Mouse (Mus musculus) liver, embryonic 14.5 days (tissue): ENCODE data around the gene Col4a2. TPM values are rescaled to one million over a fixed set of nuclear protein-coding genes. Genes with fewer than 3 reads are reported as not detected.
A peak's percentile ranks its signal among the peaks of the same experiment; 100 is the strongest.

Experiments
- ATAC-seq: fragments of 200-750 bp; cut with Nextera tagmentation; 2 replicates; pipeline ENCODE4 v1.8.0; 2017; ENCODE audit warnings: moderate number of reproducible peaks, mild to moderate bottlenecking, moderate library complexity; ENCODE audit not compliant: insufficient read depth
- DNase-seq, 3 experiments: peaks; one replicate each; pipeline ENCODE4 v3.0.0-alpha.2; 2012 to 2013; ENCODE audit warnings: low read depth in 3 of 3, low spot score in 3 of 3
- H3K27ac ChIP-seq: fragments of 300-500 bp; sonication (generic); 2 replicates; pipeline ENCODE4 v1.5.1; 2014; ENCODE audit warnings: moderate library complexity, mild to moderate bottlenecking, control low read depth, inconsistent platforms
- H3K27me3 ChIP-seq: fragments of 300-500 bp; sonication (generic); 2 replicates; pipeline ENCODE4 v1.6.1; 2014; ENCODE audit warnings: mild to moderate bottlenecking, low read length, moderate library complexity; ENCODE audit not compliant: control insufficient read depth, insufficient read depth
- H3K36me3 ChIP-seq: fragments of 300-500 bp; sonication (generic); replicated peaks from 2 replicates; pipeline ENCODE4 v1.6.1; 2014; ENCODE audit warnings: low read depth; ENCODE audit not compliant: control insufficient read depth, insufficient read depth
- H3K4me1 ChIP-seq, 2 experiments: fragments of 200-500 bp in 1 of 2; fragments of 300-500 bp in 1 of 2; sonication (generic) in 1 of 2; replicated peaks; 2 replicates each; pipeline ENCODE4 v1.6.1; 2012 to 2014; ENCODE audit warnings: antibody characterized with exemption in 1 of 2, inconsistent platforms in 1 of 2, low read length in 1 of 2; ENCODE audit not compliant: control insufficient read depth in 2 of 2, insufficient read depth in 2 of 2
- H3K4me2 ChIP-seq: fragments of 300-500 bp; sonication (generic); 2 replicates; pipeline ENCODE4 v1.6.1; 2014; ENCODE audit warnings: low read depth, mild to moderate bottlenecking, control low read depth, moderate library complexity
- H3K4me3 ChIP-seq, 2 experiments: fragments of 200-500 bp in 1 of 2; fragments of 300-500 bp in 1 of 2; sonication (generic) in 1 of 2; 2 replicates each; pipeline ENCODE4 v1.5.1; 2012 to 2014; ENCODE audit warnings: low read depth in 2 of 2, low read length in 2 of 2, mild to moderate bottlenecking in 2 of 2, control low read depth in 1 of 2, inconsistent platforms in 1 of 2, moderate library complexity in 1 of 2; ENCODE audit not compliant: insufficient read depth in 1 of 2
- H3K9ac ChIP-seq: fragments of 300-500 bp; sonication (generic); replicated peaks from 2 replicates; pipeline ENCODE4 v1.6.1; 2014; ENCODE audit warnings: mild to moderate bottlenecking, control low read depth, moderate library complexity
- H3K9me3 ChIP-seq: fragments of 300-500 bp; sonication (generic); 2 replicates; pipeline ENCODE4 v1.6.1; 2016; ENCODE audit warnings: low read length, mixed read lengths; ENCODE audit not compliant: control insufficient read depth
- CTCF ChIP-seq: IDR thresholded peaks from 2 replicates; pipeline ENCODE4 v1.5.1; 2016; ENCODE audit warnings: antibody characterized with exemption, low read depth, control low read depth
- EP300 ChIP-seq: IDR thresholded peaks from 2 replicates; pipeline ENCODE4 v1.6.1; 2016; ENCODE audit warnings: antibody characterized with exemption, low read depth
- WGBS: fragments of 180-500 bp; shearing (Covaris S2); extraction: QIAGEN DNeasy Blood & Tissue Kit; methylation state at CpG from one replicate; pipeline ENCODE4 v1.1.7; 2014; ENCODE audit not compliant: insufficient replicate concordance; 5-methylcytosine and 5-hydroxymethylcytosine counted together
- polyA plus RNA-seq, 2 experiments: library from polyadenylated mRNA; depleted of rRNA in 1 of 2; stranded (reverse) in 1 of 2; unstranded in 1 of 2; fragments of >200 nt; fragmentation: Nextera tagmentation in 1 of 2; extraction: Ambion mirVana in 1 of 2; gene quantifications; 2 replicates each; pipeline versions ENCODE4 v1.2.1 to v1.2.3; 2012 to 2014

Gene Col4a2
- polyA plus RNA-seq, 2 experiments, result 4.7 to 4.9 TPM

GRCm38 (mm10) chr8:11444216-11444615 lies 131.6 kb downstream of the Col4a2 start:
- H3K4me2 ChIP-seq, result peak overlapping the region; percentile 20
- ATAC-seq, result peak; percentile 80

GRCm38 (mm10) chr8:11445790-11446189 lies 133.2 kb downstream of the Col4a2 start:
- TF ChIP-seq CTCF (no peak), EP300 (no peak)
- no peaks in the 10 kb centered on the region for H3K27me3 ChIP-seq
- 72% methylated on average over 13 of the region's 13 CpGs for WGBS
- H3K9me3 ChIP-seq, result no peaks in the 10 kb centered on the region
- DNase-seq (no peak), ATAC-seq (no peak)
- H3K27ac ChIP-seq, result no peak overlapping the region
- no peaks in the 10 kb centered on the region for H3K36me3 ChIP-seq
- H3K9ac ChIP-seq, result no peak overlapping the region
- no peak overlapping the region for H3K4me3 ChIP-seq
- H3K4me2 ChIP-seq, result no peak overlapping the region
- H3K4me1 ChIP-seq, result peaks cover 0 to 9% of the 10 kb centered on the region in 2 experiments; a peak in 1 of 4 replicates

More at GRCm38 (mm10) chr8:11444216-11444615, 131.6 kb downstream of the Col4a2 start:
- TF ChIP-seq EP300 (no peak), CTCF (no peak)
- H3K27ac ChIP-seq, result no peak overlapping the region
- no peaks in the 10 kb centered on the region for H3K36me3 ChIP-seq
- H3K4me3 ChIP-seq, result peak overlapping the region in 1 of 2 experiments; percentile 25; a peak in 2 of 4 replicates
- H3K9ac ChIP-seq, result no peak overlapping the region
- H3K9me3 ChIP-seq, result no peaks in the 10 kb centered on the region
- no peaks in the 10 kb centered on the region for H3K27me3 ChIP-seq
- peaks cover 0 to 9% of the 10 kb centered on the region in 2 experiments; a peak in 1 of 4 replicates for H3K4me1 ChIP-seq
- 21% methylated on average over 7 of the region's 7 CpGs for WGBS
- no peak for DNase-seq

DNA sequence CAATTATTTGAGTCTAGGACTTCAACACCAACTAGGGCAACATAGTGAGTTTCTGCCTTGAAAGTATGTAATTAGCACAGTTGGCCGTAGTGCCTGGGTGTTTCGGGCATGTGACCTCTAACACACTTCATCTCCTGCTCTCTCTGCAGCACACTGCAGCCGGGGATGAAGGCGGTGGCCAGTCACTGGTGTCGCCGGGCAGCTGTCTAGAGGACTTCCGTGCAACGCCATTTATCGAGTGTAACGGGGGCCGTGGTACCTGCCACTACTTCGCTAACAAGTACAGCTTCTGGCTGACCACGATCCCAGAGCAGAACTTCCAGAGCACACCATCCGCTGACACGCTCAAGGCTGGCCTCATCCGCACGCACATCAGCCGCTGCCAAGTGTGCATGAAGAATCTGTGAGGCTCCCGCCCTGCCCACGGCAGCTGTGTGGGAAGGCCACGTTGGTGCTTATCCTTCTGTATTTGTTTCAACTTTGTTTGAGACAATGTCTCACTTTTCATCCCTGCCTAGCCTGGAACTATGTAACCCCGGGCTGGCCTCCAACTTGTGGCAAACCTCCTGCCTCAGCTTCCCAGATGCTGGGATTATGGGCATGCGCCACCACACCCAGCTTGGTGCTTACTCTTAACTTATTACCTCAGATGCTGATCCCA lies 135.4 kb downstream of the Col4a2 start:
- no peak overlapping the region for H3K4me2 ChIP-seq

DNA sequence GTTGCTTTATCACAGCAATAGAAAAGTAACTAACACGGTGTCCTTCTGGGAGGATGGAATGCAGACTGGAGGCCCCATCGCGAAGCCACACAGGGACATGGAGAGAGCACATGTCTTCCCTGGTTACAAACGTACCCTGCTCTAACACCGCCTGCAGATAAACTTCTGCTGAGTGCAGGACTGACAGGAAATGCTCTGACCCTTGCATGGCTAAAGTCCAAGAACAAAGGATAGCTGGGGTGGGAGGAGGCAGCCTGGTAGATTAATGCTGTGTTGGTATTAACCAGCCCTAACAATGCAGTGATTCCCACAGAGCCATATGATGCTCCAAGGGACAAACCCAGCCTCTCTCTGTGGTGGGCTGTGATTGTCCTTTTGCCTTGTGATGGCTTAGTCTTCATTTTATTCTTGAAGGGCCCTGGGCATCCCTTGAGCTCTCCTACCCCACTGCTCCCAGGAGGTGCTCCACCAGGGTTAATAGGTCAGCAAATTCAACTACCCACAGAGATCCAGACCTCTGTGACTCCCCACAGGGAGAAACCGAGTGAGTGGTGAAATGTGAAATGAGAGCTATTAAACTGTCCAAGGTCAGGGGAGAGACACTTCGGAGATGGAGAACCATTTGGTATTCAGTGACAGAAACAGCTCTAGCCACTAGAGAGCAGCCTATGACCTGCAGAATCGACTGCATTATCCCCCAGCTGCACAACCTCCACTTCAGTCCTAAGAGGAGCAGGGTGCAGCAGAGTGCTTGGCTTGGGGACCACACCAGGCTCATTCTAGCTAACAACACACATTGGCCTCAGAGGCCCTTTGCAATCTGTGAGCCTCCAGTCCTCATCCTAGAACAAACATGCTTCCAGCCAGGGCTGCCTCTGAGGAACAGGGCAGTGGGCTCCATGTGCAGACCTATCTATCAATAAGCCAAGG lies 137.8 kb downstream of the Col4a2 start:
- WGBS, result 27% methylated on average over 8 of the region's 8 CpGs
- Histone ChIP-seq H3K27ac (no peak overlapping the region), H3K9me3 (no peaks in the 10 kb centered on the region), H3K4me3 (no peak overlapping the region), H3K27me3 (no peaks in the 10 kb centered on the region), H3K4me2 (no peak overlapping the region), H3K9ac (no peak overlapping the region), H3K36me3 (no peaks in the 10 kb centered on the region), H3K4me1 (0 out of 4 replicates have a peak, but pooled peaks cover 0 to 2% of the 10 kb centered on the region in 2 experiments)
- ATAC-seq, result peak; percentile 39; the same call in 1 of the 2 replicates
- DNase-seq, result no peak
- TF ChIP-seq CTCF (peak; percentile 65), EP300 (no peak)

More for the DNA sequence above, 135.4 kb downstream of the Col4a2 start:
- no peak overlapping the region for H3K9ac ChIP-seq
- 73% methylated on average over 23 of the region's 23 CpGs for WGBS
- ATAC-seq (no peak), DNase-seq (no peak)
- no peak overlapping the region for H3K4me3 ChIP-seq
- H3K27ac ChIP-seq, result no peak overlapping the region
- H3K9me3 ChIP-seq, result no peaks in the 10 kb centered on the region
- no peaks in the 10 kb centered on the region for H3K36me3 ChIP-seq
- peaks cover 0 to 11% of the 10 kb centered on the region in 2 experiments; a peak in 1 of 4 replicates for H3K4me1 ChIP-seq
- no peaks in the 10 kb centered on the region for H3K27me3 ChIP-seq
- TF ChIP-seq EP300, result no peak
- TF ChIP-seq CTCF, result no peak

- Histone ChIP-seq H3K4me3 (no peak overlapping the region), H3K9ac (no peak overlapping the region), H3K9me3 (no peaks in the 10 kb centered on the region), H3K4me1 (peaks cover 0 to 4% of the 10 kb centered on the region in 2 experiments; a peak in 1 of 4 replicates), H3K27ac (no peak overlapping the region), H3K36me3 (no peaks in the 10 kb centered on the region), H3K27me3 (no peaks in the 10 kb centered on the region), H3K4me2 (no peak overlapping the region)
- TF ChIP-seq EP300 (no peak), CTCF (no peak)
- no peak for DNase-seq
- ATAC-seq, result no peak
- WGBS, result 65% methylated on average over 1 of the region's 1 CpGs
Measured at GRCm38 (mm10) chr8:11452152-11452551, 139.5 kb downstream of the Col4a2 start.
